In genomic region chr17:71233210-71233609, GRCm38 (mm10) we compare ENCODE assay signal across 21 mouse cellular contexts. TPM values are rescaled to one million over a fixed set of nuclear protein-coding genes. Genes with fewer than 3 reads are reported as not detected.
DNase-seq lines count a peak whose midpoint lies in the region; ATAC-seq and TF ChIP-seq lines count a peak whose summit lies in the region.
"Had no signal": no experiment of that assay in that cellular context is flagged by ENCODE, and none has a peak within 500 bp of the region (broad histone marks: within the 10 kb centered on the region; RNA-seq: fewer than 3 reads in every experiment).

No protein-coding gene starts in this region.

- H3K27me3 ChIP-seq in heart, embryonic 12.5 days (replicated peaks): no peaks in the 10 kb centered on the region
- H3K27me3 ChIP-seq in heart, adult 2 months (ENCODE audit: control insufficient read depth, insufficient read depth, low read length): no peaks in the 10 kb centered on the region
- no peaks in the 10 kb centered on the region for H3K27me3 ChIP-seq in liver, embryonic 11.5 days (replicated peaks; ENCODE audit: control insufficient read depth, insufficient read depth, low read length)
- no peaks in the 10 kb centered on the region for H3K27me3 ChIP-seq in liver, embryonic 15.5 days
- H3K27me3 ChIP-seq: embryonic facial prominence, embryonic 15.5 days; forebrain, embryonic 15.5 days; heart, embryonic 15.5 days; hindbrain, embryonic 12.5 days had no signal

- no peak overlapping the region for H3K4me3 ChIP-seq in heart, embryonic 12.5 days
- no peak overlapping the region for H3K4me3 ChIP-seq in heart, adult 2 months
- no peak overlapping the region for H3K4me3 ChIP-seq in liver, embryonic 11.5 days (ENCODE audit: low read depth, low read length)
- H3K4me3 ChIP-seq in liver, embryonic 15.5 days (replicated peaks): no peak overlapping the region
- H3K4me3 ChIP-seq: embryonic facial prominence, embryonic 15.5 days; forebrain, embryonic 15.5 days; heart, embryonic 15.5 days; hindbrain, embryonic 12.5 days had no signal

- 79% methylated on average over 4 of the region's 4 CpGs for WGBS in heart, embryonic 12.5 days
- WGBS in heart, adult 2 months: 96% methylated on average over 4 of the region's 4 CpGs
- 91% methylated on average over 4 of the region's 4 CpGs for WGBS in liver, embryonic 11.5 days
- 90% methylated on average over 4 of the region's 4 CpGs for WGBS in liver, embryonic 15.5 days (ENCODE audit: insufficient replicate concordance)

- H3K4me1 ChIP-seq in heart, embryonic 12.5 days (replicated peaks): peaks cover 10% of the 10 kb centered on the region; the same call in 1 of the 2 replicates
- H3K4me1 ChIP-seq in heart, adult 2 months (ENCODE audit: control insufficient read depth, insufficient read depth, low read length): no peaks in the 10 kb centered on the region
- peaks cover 31% of the 10 kb centered on the region for H3K4me1 ChIP-seq in liver, embryonic 11.5 days (replicated peaks; ENCODE audit: control insufficient read depth, insufficient read depth, low read length)
- peaks cover 61% of the 10 kb centered on the region for H3K4me1 ChIP-seq in liver, embryonic 15.5 days (replicated peaks)
- H3K4me1 ChIP-seq: forebrain, embryonic 15.5 days; hindbrain, embryonic 12.5 days had no signal

- H3K9ac ChIP-seq in heart, embryonic 12.5 days: no peak overlapping the region
- no peak overlapping the region for H3K9ac ChIP-seq in heart, adult 2 months (ENCODE audit: low read depth, low read length)
- no peak overlapping the region for H3K9ac ChIP-seq in liver, embryonic 11.5 days (ENCODE audit: low read depth, low read length)
- no peak overlapping the region for H3K9ac ChIP-seq in liver, embryonic 15.5 days
- H3K9ac ChIP-seq: embryonic facial prominence, embryonic 15.5 days; forebrain, embryonic 15.5 days; heart, embryonic 15.5 days; hindbrain, embryonic 12.5 days had no signal

- DNase-seq in heart, adult 2 months: no peak
- DNase-seq in liver: peak; percentile 1
- DNase-seq in liver, embryonic 11.5 days (ENCODE audit: low spot score): no peak
- no peak for DNase-seq in left cerebral cortex, postnatal 10 days (ENCODE audit: extremely low spot score in 1 of 2, low spot score in 2 of 2)
- DNase-seq in c-Kit-positive CD71-positive TER-119-positive erythroid progenitor cells, embryonic 14.5 days (ENCODE audit: low spot score): no peak
- DNase-seq: adrenal gland, adult 2 months; adrenal gland, postnatal 25 days; cerebellum, adult 2 months; cerebellum, postnatal 10 days; embryo, embryonic 11 days; gastrocnemius, postnatal 10 days; heart, postnatal 4 days had no signal

- intact Hi-C loops in heart, adult 2 months (cut with DNase I): no loop called here
- intact Hi-C loops in left cerebral cortex, postnatal 10 days (cut with DNase I): loop anchor here (5.0 kb wide), 1 partner anchor 166 kb away; no protein-coding TSS in a partner anchor

- peak overlapping the region; percentile 51 for H3K27ac ChIP-seq in heart, embryonic 12.5 days (ENCODE audit: poor library complexity, severe bottlenecking)
- H3K27ac ChIP-seq in heart, adult 2 months: no peak overlapping the region
- H3K27ac ChIP-seq in liver, embryonic 11.5 days (ENCODE audit: low read depth, low read length): peak overlapping the region; percentile 36; the same call in 1 of the 2 replicates
- peak overlapping the region; percentile 76 for H3K27ac ChIP-seq in liver, embryonic 15.5 days (replicated peaks)
- H3K27ac ChIP-seq: embryonic facial prominence, embryonic 15.5 days; forebrain, embryonic 15.5 days; heart, embryonic 15.5 days; hindbrain, embryonic 12.5 days had no signal

- no peaks in the 10 kb centered on the region for H3K9me3 ChIP-seq in heart, embryonic 12.5 days (replicated peaks)
- no peaks in the 10 kb centered on the region for H3K9me3 ChIP-seq in liver, embryonic 11.5 days (ENCODE audit: control insufficient read depth, low read length)
- no peaks in the 10 kb centered on the region for H3K9me3 ChIP-seq in liver, embryonic 15.5 days (replicated peaks)
- H3K9me3 ChIP-seq: embryonic facial prominence, embryonic 15.5 days; forebrain, embryonic 15.5 days; heart, embryonic 15.5 days; hindbrain, embryonic 12.5 days had no signal

- no peak for TF ChIP-seq EP300 in heart, adult 2 months (IDR thresholded peaks at IDR 0.05; ENCODE audit: insufficient read depth, low read depth, low read length)

- no peak for ATAC-seq in heart, embryonic 12.5 days (ENCODE audit: insufficient number of reproducible peaks, low FRiP score)
- no peak for ATAC-seq in liver, embryonic 11.5 days (replicated peaks; ENCODE audit: low FRiP score)
- ATAC-seq in liver, embryonic 15.5 days (ENCODE audit: insufficient read depth): no peak
- ATAC-seq: forebrain, embryonic 15.5 days; hindbrain, embryonic 16.5 days; inflammation-experienced regulatory T-cells, adult 6 months; intestine, postnatal 0 days had no signal

- TF ChIP-seq CTCF in heart, adult 2 months (IDR thresholded peaks at IDR 0.05): no peak

- H3K79me2 ChIP-seq in heart, adult 2 months (replicated peaks; ENCODE audit: control insufficient read depth, insufficient read depth, low read length): no peaks in the 10 kb centered on the region

- H3K36me3 ChIP-seq in heart, embryonic 12.5 days: peaks cover 42% of the 10 kb centered on the region
- no peaks in the 10 kb centered on the region for H3K36me3 ChIP-seq in heart, adult 2 months (ENCODE audit: control insufficient read depth, insufficient read depth, low read length)
- H3K36me3 ChIP-seq in liver, embryonic 11.5 days (ENCODE audit: control insufficient read depth, insufficient read depth, low read length): peaks cover 22% of the 10 kb centered on the region; the same call in 1 of the 2 replicates
- H3K36me3 ChIP-seq in liver, embryonic 15.5 days (replicated peaks): peaks cover 83% of the 10 kb centered on the region

- no peak overlapping the region for H3K4me2 ChIP-seq in heart, embryonic 12.5 days
- no peak overlapping the region for H3K4me2 ChIP-seq in liver, embryonic 11.5 days
- no peak overlapping the region for H3K4me2 ChIP-seq in liver, embryonic 15.5 days
- H3K4me2 ChIP-seq: embryonic facial prominence, embryonic 15.5 days; forebrain, embryonic 15.5 days; heart, embryonic 15.5 days; hindbrain, embryonic 12.5 days had no signal

- no peak for TF ChIP-seq POLR2A in heart, adult 2 months (IDR thresholded peaks at IDR 0.05; ENCODE audit: insufficient read depth, low read depth, low read length)

RNA-seq across cellular contexts. Expression of gene Lpin2, which starts 50.9 kb away (rescaled TPM):
- polyA plus RNA-seq in heart, embryonic 12.5 days (2016; fragmentation: Nextera tagmentation; extraction: Ambion mirVana): 22.1 and 23.8 TPM in 2 replicates
- total RNA-seq in heart, adult 2 months (2021): 10 to 100 TPM in 1 of 2 experiments, 1 to 10 TPM in 1; 6.0 to 13.1 TPM
- 3.4 and 4.7 TPM in 2 replicates for polyA plus RNA-seq in heart, adult 2 months (2012; rRNA removed)
- polyA plus RNA-seq in liver, embryonic 11.5 days (2014; fragmentation: Nextera tagmentation; extraction: Ambion mirVana): 37.7 and 37.9 TPM in 2 replicates
- 42.3 and 46.7 TPM in 2 replicates for polyA plus RNA-seq in liver, embryonic 15.5 days (2015; fragmentation: Nextera tagmentation; extraction: Ambion mirVana)
- 10 to 100 TPM; 78.8 to 85.9 TPM for total RNA-seq in left cerebral cortex, postnatal 10 days (2021)
